Mouse (Mus musculus): ENCODE data around the gene Plppr3. TPM values are rescaled to one million over a fixed set of nuclear protein-coding genes. Genes with fewer than 3 reads are reported as not detected.

Gene Plppr3
- polyA plus RNA-seq, 1 experiment: not detected

DNA sequence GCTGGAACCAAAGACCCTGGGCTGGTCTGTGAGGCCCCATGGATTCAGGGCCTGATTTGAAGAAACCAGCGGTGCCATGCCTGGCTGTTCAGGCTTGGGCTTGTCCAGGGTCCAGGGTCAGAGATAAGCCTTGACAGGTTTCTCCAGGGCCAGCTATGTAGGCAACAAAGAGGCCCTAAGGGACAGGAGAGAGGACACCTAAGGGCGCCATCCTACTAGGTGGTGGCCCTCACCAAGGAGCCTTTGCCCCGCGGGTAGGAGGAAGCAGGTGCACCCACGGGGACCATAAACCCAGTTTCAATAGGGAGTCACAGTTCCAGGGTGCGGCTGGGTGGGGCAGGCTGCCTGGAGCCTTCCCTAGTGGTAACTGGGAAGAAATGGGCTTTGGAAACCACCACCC is 51.4 kb downstream of the Plppr3 start:
- no peak for TF ChIP-seq GATA1 (IDR thresholded peaks at IDR 0.05; ENCODE audit: low read length)

DNA sequence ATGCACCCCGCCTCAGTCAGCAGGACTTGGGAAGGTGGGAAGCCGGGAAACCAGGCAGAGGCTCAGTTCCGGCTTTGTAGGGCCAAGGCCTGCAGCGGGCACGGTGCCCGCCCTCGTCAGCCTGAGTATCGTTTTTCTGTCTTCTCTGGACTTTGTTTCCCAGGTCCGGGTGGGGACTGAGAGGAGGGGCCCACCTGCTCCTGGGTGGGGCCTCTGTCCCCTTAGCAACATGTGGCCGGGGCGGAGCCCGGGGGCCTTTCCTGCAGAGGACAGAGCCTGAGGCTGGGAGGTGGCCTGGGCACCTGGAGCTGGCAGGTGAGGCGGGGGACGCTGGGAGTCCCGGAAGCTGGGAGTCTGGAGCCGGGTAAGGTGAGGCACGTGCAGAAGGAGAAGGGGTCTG is 52.1 kb downstream of the Plppr3 start:
- no peak for TF ChIP-seq GATA1 (IDR thresholded peaks at IDR 0.05; ENCODE audit: low read length)

DNA sequence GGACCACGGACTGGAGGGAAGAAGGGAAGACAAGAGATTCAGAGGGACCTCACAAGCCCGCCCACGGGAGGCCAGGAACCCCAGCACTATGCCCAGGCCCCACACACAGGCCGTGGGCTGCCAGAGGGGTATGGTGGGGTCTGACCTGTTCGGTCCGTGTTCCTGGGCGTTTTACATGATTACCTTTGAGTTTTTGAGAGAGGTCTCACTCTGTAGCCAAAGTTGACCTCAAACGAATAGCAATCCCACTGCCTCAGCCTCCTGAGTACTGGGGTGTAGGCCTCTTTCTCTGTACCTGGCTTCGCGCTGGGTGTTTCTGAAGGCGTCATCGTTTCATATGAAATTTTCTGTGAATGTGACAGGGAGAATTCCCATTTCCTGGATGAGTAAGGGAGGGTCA is 52.7 kb downstream of the Plppr3 start:
- TF ChIP-seq GATA1 (IDR thresholded peaks at IDR 0.05; ENCODE audit: low read length): no peak

DNA sequence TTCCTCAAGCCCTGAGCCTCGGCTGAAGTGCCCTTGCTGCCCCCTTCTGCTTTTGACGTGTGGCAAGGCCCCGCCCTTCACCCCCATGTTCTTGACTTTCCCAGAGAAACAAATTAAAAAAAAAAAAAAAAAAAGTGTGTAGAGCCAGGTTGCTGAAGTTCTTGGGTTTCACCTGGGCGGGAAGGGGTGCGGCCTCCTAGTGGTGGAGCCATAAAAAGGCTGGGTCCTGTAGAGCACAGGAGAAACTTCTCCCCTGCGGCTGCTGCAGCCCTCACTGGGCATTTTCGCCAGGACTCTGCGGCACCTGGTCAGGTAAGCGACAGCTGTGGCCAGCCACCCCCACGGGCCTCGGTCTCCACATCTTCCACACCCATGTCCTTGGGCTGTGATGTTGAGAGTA is 53.7 kb downstream of the Plppr3 start, which contains the start of gene Misp:
Gene Misp (plus strand): TSS at position 208 of the 400 bp plus-strand sequence.
- TF ChIP-seq GATA1 (IDR thresholded peaks at IDR 0.05; ENCODE audit: low read length): no peak

DNA sequence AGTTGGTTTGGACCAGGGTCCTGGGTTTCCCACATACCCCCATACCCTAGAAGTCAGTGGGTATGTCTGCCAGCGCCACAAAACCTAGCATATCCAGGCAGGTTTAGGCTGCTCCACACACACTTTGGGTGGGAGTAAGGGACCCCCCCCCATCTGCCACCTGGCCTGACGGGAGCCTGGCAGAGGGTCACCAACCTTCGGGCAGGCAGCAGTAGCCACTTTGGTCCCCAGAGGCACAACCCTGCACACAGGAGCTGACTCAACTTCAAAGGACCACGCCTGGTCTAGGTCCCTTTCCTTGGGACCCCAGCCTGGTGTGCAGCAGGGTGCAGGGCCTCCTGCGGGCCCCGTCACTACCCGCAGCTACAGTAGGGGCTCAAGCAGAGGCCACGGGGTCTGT is 54.2 kb downstream of the Plppr3 start:
- TF ChIP-seq GATA1 (IDR thresholded peaks at IDR 0.05; ENCODE audit: low read length): no peak

DNA sequence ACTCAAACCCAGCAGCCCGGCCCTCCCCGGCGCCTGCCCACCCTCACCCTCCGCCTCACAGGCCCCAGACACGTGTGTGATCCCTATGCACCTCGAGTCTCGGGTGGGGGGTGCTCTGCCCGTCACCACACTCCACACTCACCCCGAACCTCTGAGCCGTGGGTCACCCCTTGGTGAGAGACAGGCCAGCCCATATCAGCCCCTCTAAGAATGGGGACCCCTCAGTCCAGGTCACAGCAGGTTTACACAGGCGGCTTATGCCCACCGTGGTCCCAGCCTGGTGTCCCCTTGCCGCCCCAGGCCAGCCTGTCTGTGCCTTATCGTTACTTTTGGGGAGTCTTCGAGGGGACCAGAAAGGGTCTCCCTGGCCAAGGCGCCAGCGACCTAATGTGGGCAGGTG is 54.8 kb downstream of the Plppr3 start:
- TF ChIP-seq GATA1 (IDR thresholded peaks at IDR 0.05; ENCODE audit: low read length): no peak

DNA sequence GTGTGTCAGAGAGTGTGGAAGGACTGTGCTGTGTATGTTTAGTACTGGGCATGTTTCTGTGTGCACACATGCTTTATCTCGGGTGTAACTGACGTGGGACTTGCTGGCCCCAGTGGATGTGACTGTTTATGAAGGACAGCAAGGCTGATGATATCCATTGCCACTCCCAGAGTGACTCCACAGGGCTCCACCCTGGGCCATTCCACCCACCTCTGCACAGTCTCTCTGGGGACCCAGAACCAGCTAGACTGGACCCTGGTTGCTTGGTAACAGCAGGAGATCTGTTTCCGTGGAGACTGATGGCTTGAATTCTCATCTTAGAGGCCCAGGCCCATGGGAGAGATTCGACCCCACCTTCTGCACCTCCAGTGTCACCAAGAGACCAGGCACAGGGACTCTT is 56.2 kb downstream of the Plppr3 start:
- TF ChIP-seq GATA1 (IDR thresholded peaks at IDR 0.05; ENCODE audit: low read length): no peak

DNA sequence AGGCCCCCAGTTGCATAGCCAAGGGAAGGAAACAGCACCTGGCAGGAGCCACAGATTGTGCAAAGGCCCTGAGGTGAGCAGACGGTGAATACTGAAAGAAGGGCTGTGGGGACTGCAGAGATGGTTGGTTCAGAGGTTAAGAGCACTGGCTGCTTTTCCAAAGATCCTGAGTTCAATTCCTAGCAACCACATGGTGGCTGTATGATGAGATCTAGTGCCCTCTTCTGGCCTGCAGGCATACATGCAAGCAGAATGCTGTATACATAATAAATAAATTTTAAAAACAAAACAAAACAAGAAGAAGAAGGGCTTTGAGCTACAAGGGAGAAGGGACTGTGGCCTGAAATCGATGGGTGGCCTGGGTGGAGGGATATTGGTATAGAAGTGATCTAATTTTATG is 57.3 kb downstream of the Plppr3 start:
- no peak for TF ChIP-seq GATA1 (IDR thresholded peaks at IDR 0.05; ENCODE audit: low read length)

DNA sequence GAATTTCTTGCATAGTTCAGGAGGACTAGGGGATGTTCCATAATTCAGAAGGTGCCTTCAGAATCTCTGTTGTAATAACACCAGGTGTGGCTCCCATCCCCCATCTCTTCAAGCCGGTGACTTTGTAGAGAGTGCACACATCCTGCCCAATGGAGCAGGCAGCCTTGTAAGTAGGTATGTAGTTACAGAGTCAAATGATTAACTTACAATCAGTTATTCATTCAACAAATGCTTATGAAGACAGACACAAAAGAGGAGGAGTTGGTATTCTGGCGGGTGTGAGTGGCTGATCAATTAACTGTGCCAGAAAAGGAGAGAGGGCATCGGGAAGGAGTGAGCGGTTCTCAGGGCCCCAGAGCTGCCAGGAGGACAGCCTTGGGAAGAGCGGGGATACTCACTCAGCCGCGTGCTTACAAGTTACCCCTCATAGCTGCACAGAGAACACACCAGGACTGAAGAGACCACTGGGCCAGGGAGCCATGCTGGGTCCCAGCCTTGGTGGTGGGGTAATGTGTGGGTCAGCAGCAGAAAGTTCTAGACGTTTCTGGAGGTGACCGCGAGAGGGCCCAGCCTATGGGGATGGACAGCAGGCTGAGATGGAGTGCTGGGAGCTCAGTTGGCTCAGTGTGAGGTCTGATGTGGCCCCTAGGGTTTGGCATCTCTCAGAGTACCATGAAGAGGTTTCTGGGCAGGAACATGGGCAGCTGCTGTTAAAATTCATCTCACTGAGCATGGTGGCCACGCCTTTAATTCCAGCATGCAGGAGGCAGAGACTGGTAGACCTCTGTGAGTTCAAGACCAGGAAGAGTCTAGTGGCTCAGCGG is 58.6 kb downstream of the Plppr3 start:
- no peak for TF ChIP-seq GATA1 (IDR thresholded peaks at IDR 0.05; ENCODE audit: low read length)

DNA sequence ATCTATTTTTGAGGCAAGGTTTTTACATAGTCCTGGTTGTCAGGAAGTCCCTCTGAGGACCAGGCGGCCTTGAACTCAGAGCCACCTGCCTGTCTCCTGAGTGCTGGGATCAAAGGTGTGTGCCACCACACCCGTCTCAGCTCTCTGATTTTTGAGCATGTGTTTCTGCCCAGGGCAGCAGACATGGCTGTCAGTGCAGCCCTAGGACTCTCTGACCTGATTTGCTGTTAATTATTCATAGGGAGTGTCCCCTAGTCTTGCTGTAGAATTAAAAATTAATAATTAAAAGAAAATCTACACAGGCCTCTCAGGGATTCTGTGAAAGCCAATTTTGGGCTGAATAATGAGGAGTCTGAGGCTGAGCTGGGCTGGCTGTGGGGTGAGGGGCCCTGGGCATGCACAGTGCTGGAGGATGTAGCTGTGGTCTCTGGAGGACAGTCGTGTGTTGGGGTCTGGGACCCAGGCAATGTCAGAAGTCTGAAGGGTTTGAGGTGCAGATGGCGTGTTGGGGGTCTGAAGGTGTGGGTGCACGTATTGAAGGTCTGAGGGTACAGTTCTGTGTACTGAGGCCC is 60.1 kb downstream of the Plppr3 start:
- no peak for TF ChIP-seq GATA1 (IDR thresholded peaks at IDR 0.05; ENCODE audit: low read length)

DNA sequence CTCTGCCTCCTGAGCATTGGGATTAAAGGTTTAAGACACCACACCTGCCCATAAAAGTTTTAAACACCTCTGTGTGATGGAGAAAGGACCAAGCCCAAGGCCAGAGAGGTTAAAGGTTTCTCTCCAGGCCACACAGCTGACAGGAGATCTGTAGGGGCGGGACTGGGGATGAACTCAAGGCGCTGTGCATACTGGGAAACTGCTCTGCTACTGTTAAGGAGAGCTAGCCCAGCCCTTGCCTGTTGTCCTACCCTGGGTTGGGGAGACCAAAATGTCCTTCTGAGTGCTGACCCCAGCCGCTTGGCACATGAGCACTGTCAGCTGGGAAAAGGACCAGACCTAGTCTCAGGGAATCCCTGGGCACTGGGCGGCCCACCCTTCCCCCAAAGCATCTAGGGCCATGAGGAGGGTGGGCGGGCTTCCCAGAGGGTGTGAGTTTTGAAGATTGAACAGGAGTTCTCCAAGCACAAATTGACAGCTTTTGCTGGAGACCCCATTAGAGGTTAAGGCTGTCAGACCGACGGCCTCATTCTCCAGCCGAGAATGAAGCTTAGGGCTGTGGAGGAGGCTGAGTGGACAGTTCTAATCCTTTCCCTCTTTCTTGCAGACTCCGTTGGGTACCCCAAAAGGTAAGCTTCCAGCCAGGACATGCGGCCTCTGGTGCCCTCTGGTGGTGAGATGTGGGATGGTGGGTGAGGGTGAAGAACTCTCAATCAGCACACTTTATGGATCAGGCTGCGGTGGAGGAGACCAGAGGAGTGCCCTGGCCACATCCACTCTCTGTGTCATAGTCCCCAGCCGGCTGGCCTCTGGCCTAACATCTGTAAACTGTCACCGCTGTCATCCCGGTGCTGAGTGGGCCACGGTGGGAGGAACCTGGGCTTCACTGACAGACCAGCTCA is 62.4 kb downstream of the Plppr3 start:
- no peak for TF ChIP-seq GATA1 (IDR thresholded peaks at IDR 0.05; ENCODE audit: low read length)

Other genes starting within 250 kb of the Plppr3 start
- not detected in 2 replicates for gene Shc2, start 236.7 kb downstream of the Plppr3 start, polyA plus RNA-seq (2012)
- not detected in 2 replicates for gene Odf3l2, start 228.9 kb downstream of the Plppr3 start, polyA plus RNA-seq (2012)
- gene Madcam1, start 210.1 kb downstream of the Plppr3 start, polyA plus RNA-seq (2012): not detected in 2 replicates
- 119 and 126 TPM in 2 replicates for gene Tpgs1, start 205.3 kb downstream of the Plppr3 start, polyA plus RNA-seq (2012)
- gene Cdc34, start 192.4 kb downstream of the Plppr3 start, polyA plus RNA-seq (2012): 540 and 646 TPM in 2 replicates
- gene Gzmm, start 185.6 kb downstream of the Plppr3 start, polyA plus RNA-seq (2012): 0.25 and 0.30 TPM in 2 replicates
- gene Bsg, start 170.1 kb downstream of the Plppr3 start, polyA plus RNA-seq (2012): 834 and 1,207 TPM in 2 replicates
- 0.49 and 0.78 TPM in 2 replicates for gene Hcn2, start 158.0 kb downstream of the Plppr3 start, polyA plus RNA-seq (2012)
- gene Polrmt, start 128.1 kb downstream of the Plppr3 start, polyA plus RNA-seq (2012): 52.0 and 53.1 TPM in 2 replicates
- gene Fgf22, start 119.6 kb downstream of the Plppr3 start, polyA plus RNA-seq (2012): not detected in 2 replicates
- 373 and 414 TPM in 2 replicates for gene Rnf126, start 107.7 kb downstream of the Plppr3 start, polyA plus RNA-seq (2012)
- 0.06 and 0.11 TPM in 2 replicates for gene Fstl3, start 97.4 kb downstream of the Plppr3 start, polyA plus RNA-seq (2012)
- not detected in 2 replicates for gene Prss57, start 83.7 kb downstream of the Plppr3 start, polyA plus RNA-seq (2012)
- 0.82 and 1.2 TPM in 2 replicates for gene Palm, start 81.1 kb downstream of the Plppr3 start, polyA plus RNA-seq (2012)
- gene Misp, start 53.6 kb downstream of the Plppr3 start, polyA plus RNA-seq (2012): not detected in 2 replicates
- 1,266 and 1,318 TPM in 2 replicates for gene Ptbp1, start 20.2 kb downstream of the Plppr3 start, polyA plus RNA-seq (2012)
- gene Prtn3, start 158 bp downstream of the Plppr3 start, polyA plus RNA-seq (2012): 0.38 TPM in 1 of 2 replicates, not detected in the other
- gene Elane, start 11.6 kb upstream of the Plppr3 start, polyA plus RNA-seq (2012): not detected in 2 replicates
- not detected in 2 replicates for gene Cfd, start 16.2 kb upstream of the Plppr3 start, polyA plus RNA-seq (2012)
- gene Med16, start 34.3 kb upstream of the Plppr3 start, polyA plus RNA-seq (2012): 64.2 and 66.0 TPM in 2 replicates
- gene Gm26602, start 36.2 kb upstream of the Plppr3 start, polyA plus RNA-seq (2012): not detected in 2 replicates
- 0.53 and 0.82 TPM in 2 replicates for gene Kiss1r, start 42.3 kb upstream of the Plppr3 start, polyA plus RNA-seq (2012)
- 229 and 234 TPM in 2 replicates for gene R3hdm4, start 46.6 kb upstream of the Plppr3 start, polyA plus RNA-seq (2012)
- 99.9 and 103 TPM in 2 replicates for gene Arid3a, start 52.4 kb upstream of the Plppr3 start, polyA plus RNA-seq (2012)
- gene Wdr18, start 85.5 kb upstream of the Plppr3 start, polyA plus RNA-seq (2012): 85.4 and 95.5 TPM in 2 replicates
- 0.05 and 0.08 TPM in 2 replicates for gene Grin3b, start 96.1 kb upstream of the Plppr3 start, polyA plus RNA-seq (2012)
- gene Tmem259, start 109.7 kb upstream of the Plppr3 start, polyA plus RNA-seq (2012): 308 and 394 TPM in 2 replicates
- 11.4 and 12.4 TPM in 2 replicates for gene Cnn2, start 114.0 kb upstream of the Plppr3 start, polyA plus RNA-seq (2012)
- 23.5 and 25.3 TPM in 2 replicates for gene Abca7, start 121.9 kb upstream of the Plppr3 start, polyA plus RNA-seq (2012)
- gene Arhgap45, start 142.0 kb upstream of the Plppr3 start, polyA plus RNA-seq (2012): 160 and 189 TPM in 2 replicates
- gene Polr2e, start 165.2 kb upstream of the Plppr3 start, polyA plus RNA-seq (2012): 180 and 263 TPM in 2 replicates
- gene Gpx4, start 172.5 kb upstream of the Plppr3 start, polyA plus RNA-seq (2012): 1,603 and 2,372 TPM in 2 replicates
- 41.3 and 41.5 TPM in 2 replicates for gene Sbno2, start 230.9 kb upstream of the Plppr3 start, polyA plus RNA-seq (2012)
- gene Stk11, start 241.2 kb upstream of the Plppr3 start, polyA plus RNA-seq (2012): 140 and 143 TPM in 2 replicates

Data from G1E-ER4 (cell line).